Mouse (Mus musculus) heart, adult 8-10 months (tissue): ENCODE data around the gene Rnf216. TPM values are rescaled to one million over a fixed set of nuclear protein-coding genes. Genes with fewer than 3 reads are reported as not detected.
A peak's percentile ranks its signal among the peaks of the same experiment; 100 is the strongest.
"Not testable (repeated sequence)": the region's sequence is repeated elsewhere in the genome, so short reads cannot be mapped to it uniquely, and the experiment has no call there.

Experiments
- DNase-seq: peaks from one replicate; pipeline ENCODE4 v3.0.0; 2022; ENCODE audit warnings: low spot score
- total RNA-seq, 4 experiments: library from RNA; stranded (reverse); gene quantifications; 2 replicates each; pipeline ENCODE4 v1.2.4; 2022

Rnf216 gene
- total RNA-seq: 10 to 100 TPM; 22.2 to 24.3 (median 24.0) TPM

- DNase-seq: peak; percentile 93
These were observed at the start of gene Rnf216 for GRCm38 (mm10) chr5:143112281-143113246. Gene Rnf216 (minus strand): TSS chr5:143112994.

DNA sequence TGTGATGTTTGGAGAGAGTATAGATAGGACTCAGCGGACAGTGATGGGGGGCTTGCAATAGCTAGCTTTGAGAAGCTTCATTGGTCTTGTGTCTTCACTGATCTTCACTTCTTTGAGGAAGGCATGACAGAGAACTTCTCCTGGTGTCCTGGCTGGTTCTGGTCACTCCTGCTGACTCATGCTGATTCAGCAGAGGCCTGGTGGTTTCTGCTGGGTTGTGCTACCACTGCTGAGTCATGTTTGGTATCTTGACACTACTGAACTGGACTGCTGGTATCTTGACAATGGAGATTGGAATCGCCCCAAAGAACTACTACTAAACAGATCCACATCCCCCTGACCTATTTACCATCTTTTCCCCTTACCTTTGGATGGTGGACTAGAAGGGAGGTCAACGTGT, 42.7 kb upstream of the Rnf216 start:
- no peak for DNase-seq

GRCm38 (mm10) chr5:143153756-143154155, 41.0 kb upstream of the Rnf216 start:
- DNase-seq: no peak

- no peak for DNase-seq
These were observed 37.2 kb upstream of the Rnf216 start for GRCm38 (mm10) chr5:143150044-143150443.

DNA sequence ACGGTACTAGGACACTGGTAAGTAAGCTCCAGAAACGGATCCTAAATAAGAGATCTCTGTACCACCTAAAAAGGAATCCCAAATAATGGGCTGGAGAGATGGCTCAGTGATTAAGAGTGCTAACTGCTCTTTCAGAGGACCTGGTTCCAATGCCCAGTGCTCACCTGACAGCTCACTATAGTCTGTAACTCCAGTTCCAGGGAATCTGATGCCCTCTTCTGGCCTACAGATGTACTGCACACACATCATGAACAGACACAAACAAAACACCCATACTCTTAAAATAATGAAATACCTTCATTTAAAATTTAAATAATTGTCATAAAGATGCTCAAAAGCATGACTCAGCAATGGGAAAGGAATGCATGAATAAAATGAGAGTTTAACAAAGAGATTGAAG, 36.7 kb upstream of the Rnf216 start:
- DNase-seq: no peak

- no peak for DNase-seq
These were observed 35.9 kb upstream of the Rnf216 start for GRCm38 (mm10) chr5:143148661-143149060.

DNA sequence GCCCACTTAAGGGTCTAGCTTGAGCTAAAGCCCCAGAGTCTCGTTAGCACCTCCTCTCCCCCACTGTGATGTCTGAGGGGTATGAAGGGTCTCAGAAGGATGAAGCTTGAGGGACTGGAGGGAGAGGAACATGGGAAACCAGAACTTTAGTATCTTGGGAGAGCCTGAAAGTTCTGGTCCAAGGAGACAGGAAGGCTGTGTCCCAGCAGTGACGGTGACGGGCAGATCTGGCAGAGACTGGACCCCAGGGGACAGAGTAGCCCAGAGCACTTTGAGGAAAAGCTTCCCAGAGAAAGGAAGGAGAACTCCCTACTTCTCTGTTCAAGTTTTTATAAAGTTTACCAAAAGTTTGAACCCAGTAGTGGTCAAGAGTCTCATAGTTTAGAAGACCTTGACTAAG, 34.7 kb upstream of the Rnf216 start, which contains the start of gene Olfr718-ps1:
Gene Olfr718-ps1 (minus strand): TSS at position 101 of the 400 bp plus-strand sequence.
- no peak for DNase-seq

- no peak for DNase-seq
These were observed 24.8 kb upstream of the Rnf216 start for GRCm38 (mm10) chr5:143137580-143137979.

GRCm38 (mm10) chr5:143135042-143135441, 22.2 kb upstream of the Rnf216 start:
- no peak for DNase-seq

DNA sequence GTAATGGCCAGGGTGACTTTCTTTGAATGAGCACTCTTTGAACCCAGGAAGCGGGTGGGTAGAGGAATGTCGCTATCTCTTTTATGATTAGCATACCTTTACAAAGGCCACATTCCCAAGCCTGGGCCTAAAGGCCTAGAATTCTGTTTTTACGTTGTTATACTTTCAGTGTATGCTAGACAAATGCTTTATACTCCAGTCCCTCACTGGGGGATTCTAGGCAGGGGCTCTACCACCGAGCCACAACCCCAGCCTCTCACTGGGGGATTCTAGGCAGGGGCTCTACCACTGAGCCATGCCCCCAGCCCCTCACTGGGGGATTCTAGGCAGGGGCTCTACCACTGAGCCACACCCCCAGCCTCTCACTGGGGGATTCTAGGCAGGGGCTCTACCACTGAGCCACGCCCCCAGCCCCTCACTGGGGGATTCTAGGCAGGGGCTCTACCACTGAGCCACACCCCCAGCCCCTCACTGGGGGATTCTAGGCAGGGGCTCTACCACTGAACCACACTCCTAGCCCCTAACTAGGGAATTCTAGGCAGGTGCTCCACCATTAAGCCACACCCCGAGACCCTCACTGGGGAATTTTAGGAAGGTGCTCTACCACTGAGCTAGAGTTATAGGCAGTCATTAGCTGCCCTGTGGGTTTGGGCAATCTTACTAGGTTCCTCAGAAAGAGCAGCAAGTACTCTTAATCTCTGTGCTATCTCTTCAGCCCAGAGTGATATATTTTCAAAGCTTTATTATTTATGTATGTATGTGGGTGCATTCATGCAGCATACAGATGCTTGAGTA, 21.6 kb upstream of the Rnf216 start:
- not testable (repeated sequence) for DNase-seq

GRCm38 (mm10) chr5:143132935-143133514, 20.2 kb upstream of the Rnf216 start:
- DNase-seq: no peak

- DNase-seq: no peak
These were observed 17.5 kb upstream of the Rnf216 start for GRCm38 (mm10) chr5:143130342-143130741.

DNA sequence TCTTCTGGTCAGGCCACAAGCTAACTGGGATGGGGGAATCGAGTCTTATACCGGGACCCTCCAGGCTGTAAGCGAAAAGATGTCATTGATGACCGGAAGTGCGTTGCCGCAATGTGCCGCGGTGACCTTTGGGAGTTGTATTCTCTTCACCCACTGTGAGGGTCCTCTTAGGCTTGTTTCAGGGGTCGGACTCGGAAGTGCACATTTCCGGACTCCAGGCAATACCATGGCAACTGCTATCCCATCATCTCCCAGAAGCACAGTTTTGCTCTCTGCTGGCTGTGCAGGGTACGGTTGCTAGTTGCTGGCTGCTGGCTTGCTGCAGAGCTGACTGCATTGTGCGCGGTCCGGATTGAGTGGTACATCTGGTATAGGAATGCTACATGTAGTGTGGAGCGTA, 16.3 kb upstream of the Rnf216 start:
- DNase-seq: no peak

DNA sequence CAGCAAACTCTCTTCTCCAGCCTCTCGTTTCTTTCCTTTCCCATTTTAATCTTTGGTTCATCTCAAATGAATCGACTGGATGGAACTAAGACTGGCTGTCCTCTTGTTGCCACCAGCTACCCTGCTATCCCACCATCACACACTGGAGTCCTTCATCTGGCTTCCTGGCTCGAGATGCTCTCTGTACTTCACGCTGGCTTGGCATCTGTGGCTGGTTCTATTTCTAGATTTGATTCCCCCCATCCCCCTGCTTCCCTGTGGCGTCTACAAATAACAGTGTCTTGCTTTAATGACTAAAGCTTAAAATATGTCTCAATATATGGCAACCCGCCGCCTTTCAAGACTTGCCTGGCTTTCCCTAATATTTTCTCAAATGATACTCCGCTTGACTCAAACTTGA, 15.0 kb upstream of the Rnf216 start:
- DNase-seq: peak; percentile 15

DNA sequence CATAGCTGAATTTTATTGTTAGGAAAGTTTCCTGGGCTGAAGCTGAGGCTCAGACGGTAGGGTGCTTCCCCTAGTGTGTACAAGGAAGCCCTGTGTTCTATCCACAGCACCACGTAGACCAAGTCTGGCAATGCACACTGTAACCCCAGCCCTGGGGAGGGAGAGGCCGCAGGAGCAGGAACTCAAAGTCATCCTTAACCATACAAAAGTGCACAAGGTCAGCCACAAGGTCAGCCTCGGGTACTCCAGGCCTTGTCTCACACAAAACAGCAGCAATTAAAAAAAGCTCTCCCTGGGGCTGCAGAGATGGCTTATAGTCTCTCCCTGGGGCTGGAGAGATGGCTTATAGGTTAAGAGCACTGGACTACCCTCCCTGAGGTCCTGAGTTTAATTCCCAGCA, 14.1 kb upstream of the Rnf216 start:
- DNase-seq: no peak

GRCm38 (mm10) chr5:143126089-143126488, 13.3 kb upstream of the Rnf216 start:
- no peak for DNase-seq

DNA sequence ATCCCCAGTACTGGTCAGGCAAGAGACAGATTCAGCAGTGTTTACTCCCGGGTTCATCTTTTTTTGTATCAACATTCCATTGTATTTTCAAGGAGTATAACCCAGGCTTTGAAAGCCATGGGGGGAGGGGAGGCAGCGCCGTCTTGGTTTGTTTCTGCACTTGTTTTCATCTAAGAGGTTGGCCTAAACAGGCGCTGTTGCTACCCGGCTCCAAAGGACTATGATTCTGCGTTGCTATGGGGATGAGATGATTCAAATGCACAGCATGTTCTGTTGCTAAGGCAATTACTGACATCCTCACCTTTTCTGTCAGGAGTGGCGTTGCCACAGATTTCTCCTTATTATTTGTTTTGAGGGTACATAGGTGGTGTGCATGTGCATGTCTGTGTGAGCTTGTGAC, 12.8 kb upstream of the Rnf216 start:
- no peak for DNase-seq

DNA sequence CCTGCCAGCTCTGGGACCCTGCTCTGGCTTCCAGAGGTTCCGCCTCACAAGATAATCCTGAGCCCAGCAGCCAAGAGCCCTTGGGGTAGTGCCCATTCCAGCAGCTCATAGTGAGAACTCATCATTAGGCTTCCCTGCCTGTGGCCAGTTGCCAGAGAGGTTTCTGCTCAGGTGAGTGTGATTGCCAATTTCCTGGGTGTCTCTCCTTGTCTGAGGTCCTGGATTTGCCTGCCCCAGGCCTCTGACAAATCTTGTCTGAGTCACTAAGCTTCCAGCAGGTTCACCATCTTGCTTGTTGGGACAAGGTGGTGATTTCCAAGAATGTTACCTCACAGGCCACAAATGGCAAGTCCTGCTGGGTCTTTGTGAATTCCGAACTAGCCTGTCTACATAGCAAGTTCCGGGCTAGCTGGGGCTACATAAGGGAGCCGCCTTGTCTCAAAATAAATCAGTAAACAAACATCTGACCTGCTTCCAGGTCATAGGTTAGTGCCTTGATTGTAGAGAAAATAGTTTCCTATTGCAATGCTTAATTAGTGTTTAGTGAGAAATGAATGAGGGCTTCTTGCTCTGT, 12.1 kb upstream of the Rnf216 start:
- no peak for DNase-seq

DNA sequence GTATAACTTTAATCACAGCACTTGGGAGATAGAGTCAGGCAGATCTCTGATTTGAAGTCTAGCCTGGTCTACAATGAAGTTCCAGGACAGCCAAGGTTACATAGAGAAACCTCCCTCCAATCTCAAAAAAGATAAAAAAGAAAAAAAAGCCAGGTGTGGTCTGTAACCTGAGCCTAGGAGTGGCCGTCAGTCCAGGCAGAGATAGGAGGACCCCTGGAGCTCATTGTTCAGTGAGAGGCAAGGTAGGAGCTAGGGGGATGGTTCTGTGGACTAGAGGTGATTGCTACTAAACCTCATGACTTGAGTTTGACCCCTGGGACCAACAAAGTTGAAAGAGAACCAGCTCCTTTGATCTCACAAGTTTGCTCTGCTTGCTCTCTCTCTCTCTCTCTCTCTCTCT, 9.9 kb upstream of the Rnf216 start:
- DNase-seq: no peak

GRCm38 (mm10) chr5:143122125-143122524, 9.3 kb upstream of the Rnf216 start:
- DNase-seq: no peak

GRCm38 (mm10) chr5:143106842-143107241, 6.0 kb downstream of the Rnf216 start:
- DNase-seq: no peak

DNA sequence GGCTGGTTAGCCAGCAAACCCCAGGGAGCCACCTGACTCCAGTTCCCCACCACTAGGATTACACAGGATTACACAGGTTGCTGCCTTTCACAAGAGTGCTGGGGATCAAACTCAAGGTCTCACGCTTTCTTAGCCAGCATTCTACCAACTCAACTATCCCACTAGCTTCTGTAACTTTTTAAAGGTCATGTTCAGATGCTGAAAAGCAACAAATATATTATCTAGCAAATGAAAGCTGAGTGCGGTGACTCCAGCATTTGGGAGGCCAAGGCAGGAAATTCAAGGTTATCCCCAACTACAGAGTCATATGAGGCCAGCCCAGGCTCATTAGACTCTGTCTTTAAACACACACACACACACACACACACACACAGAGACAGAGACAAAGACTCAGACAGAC, 9.6 kb downstream of the Rnf216 start:
- DNase-seq: no peak
